Mouse (Mus musculus): ENCODE data around the gene Olfr353.

Gene Olfr353

GRCm38 (mm10) chr2:36892836-36893235 is at the start of gene Olfr353:
Olfr353 (minus strand) TSS chr2:36892936.
- no peak for DNase-seq

- DNase-seq = no peak
Observed at GRCm38 (mm10) chr2:36936821-36937220, 44.1 kb upstream of the Olfr353 start, which contains the start of gene Olfr356. Olfr356 (plus strand) TSS chr2:36937121.

GRCm38 (mm10) chr2:36928797-36929196 is 36.1 kb upstream of the Olfr353 start, which contains the start of gene Olfr355:
Olfr355 (minus strand) TSS chr2:36928897.
- DNase-seq = no peak

GRCm38 (mm10) chr2:36905380-36905779 is 12.6 kb upstream of the Olfr353 start, which contains the start of gene Olfr354:
Olfr354 (plus strand) TSS chr2:36905680.
- DNase-seq = no peak

- no peak for DNase-seq
Observed at GRCm38 (mm10) chr2:36897114-36897513, 4.4 kb upstream of the Olfr353 start.

GRCm38 (mm10) chr2:36868160-36868559 is 24.6 kb downstream of the Olfr353 start, which contains the start of gene Olfr352:
Olfr352 (plus strand) TSS chr2:36868460.
- no peak for DNase-seq

GRCm38 (mm10) chr2:36862560-36862959 is 30.2 kb downstream of the Olfr353 start, which contains the start of gene Olfr351:
Olfr351 (minus strand) TSS chr2:36862660.
- no peak for DNase-seq

- DNase-seq = no peak
Observed at GRCm38 (mm10) chr2:36846010-36846409, 46.7 kb downstream of the Olfr353 start, which contains the start of gene Olfr350. Olfr350 (plus strand) TSS chr2:36846310.

All from right cerebral cortex, postnatal 25 days (tissue).